Mouse (Mus musculus) retina, postnatal 1 day (tissue): ENCODE measurements around the gene Timm23.
A peak's percentile ranks its signal among the peaks of the same experiment; 100 is the strongest.
"Not testable (repeated sequence)": the region's sequence is repeated elsewhere in the genome, so short reads cannot be mapped to it uniquely, and the experiment has no call there.

ENCODE experiments used
- DNase-seq: peaks from one replicate; pipeline ENCODE4 v3.0.0-alpha.2; 2012

Gene Timm23

GRCm38 (mm10) chr14:32201791-32202451 lies at the start of gene Timm23, which contains the start of gene Parg:
Gene Timm23 (minus strand): TSS chr14:32201898.
Gene Parg (plus strand): TSS chr14:32201949.
- peak; percentile 95 for DNase-seq

DNA sequence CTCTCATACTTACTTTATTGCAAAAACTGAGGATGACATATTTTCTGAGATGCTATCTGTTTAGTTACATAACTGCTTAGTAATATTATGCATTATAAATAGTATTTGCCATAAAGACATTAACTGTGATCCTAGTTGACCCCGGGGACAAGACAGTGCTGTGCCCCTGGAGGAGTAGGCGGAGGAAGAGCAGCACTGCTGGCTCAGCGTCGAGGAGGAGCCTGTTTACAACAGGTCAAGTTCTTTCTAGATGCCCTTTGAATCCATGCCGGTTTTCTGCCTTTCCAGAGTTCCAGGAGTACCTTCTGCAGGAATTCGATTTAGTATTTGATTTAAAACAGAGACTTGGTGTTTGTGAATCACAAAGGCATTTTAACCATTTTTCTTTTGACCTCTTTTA lies 47.9 kb upstream of the Timm23 start:
- no peak for DNase-seq

DNA sequence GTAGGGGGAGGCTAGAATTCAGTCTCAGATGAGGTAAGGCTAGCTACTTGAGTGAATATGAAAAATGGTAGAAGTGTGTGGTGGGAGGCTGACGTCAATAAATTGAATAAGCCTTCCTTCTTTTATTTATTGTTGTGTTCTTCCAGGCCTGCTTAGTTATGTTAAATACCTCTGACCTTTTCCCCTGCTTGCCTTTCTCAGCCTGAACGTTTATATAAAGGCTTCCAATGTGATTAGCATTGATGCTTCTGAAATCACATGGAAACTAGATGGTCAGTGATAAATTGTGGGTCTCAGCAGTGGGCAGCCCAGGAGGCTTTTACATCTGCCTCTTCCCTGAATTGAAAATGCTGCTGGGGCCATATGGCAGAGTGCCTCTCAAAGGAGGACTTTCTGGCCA lies 44.3 kb upstream of the Timm23 start:
- no peak for DNase-seq

GRCm38 (mm10) chr14:32242401-32242800 lies 40.7 kb upstream of the Timm23 start:
- DNase-seq: no peak

DNA sequence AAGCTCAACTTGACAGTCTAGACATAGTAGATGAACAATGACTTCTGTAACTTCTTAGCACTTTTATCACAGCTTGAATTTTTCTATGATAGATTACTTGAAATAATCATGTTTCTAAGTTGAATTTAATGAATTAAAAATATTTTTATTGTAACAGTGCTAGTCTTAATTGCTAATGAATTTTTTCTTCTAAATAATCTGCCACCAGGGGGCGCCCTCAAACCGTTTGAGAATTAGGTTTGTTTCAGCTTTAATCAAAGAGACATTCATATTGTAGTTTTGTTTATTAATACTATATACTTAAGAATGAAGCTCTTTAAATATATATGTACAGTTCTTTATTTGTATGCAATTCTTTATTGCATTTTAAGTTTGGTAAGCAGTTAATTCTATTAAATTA lies 27.3 kb upstream of the Timm23 start:
- peak; percentile 67 for DNase-seq

DNA sequence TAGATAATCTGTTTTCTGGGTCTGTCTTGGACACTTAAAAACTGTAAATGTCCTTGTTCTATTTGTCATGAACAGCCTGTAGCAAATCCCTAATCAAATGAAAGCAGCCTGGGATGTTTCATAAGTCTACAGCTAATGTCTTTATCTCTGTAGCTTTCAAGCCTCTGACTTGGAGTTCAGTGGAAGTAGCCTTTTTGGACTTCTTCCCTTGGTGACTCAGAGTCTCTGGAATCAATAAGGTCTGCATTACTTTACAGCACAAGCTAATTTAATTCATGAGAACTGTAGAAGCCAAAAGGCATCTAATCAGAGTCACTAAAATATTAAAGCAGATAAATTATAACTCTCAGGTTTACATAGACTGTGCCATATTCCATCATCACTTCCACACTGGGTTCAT lies 24.9 kb upstream of the Timm23 start:
- DNase-seq: no peak

DNA sequence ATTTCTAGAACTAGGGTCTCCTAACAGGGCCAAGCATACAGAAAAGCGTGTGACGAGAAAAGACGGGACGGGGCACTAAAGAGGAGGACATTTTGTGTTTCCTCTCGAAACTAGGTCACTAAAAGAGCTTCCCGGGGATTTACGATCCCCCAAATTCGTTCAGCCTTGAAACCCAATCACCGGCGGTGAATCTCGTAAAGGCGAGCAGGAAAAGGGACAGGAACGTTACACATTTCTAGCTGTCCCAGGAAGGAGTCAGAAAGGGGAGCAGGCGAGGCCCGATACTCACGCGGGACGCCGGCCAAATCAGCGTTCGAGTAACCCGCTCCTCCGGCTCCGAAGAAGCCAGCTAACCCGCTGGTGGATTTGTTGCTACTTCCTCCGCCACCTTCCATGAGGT lies 344 bp downstream of the Timm23 start:
- DNase-seq: peak; percentile 56

- DNase-seq: not testable (repeated sequence)
These were observed 8.1 kb downstream of the Timm23 start for GRCm38 (mm10) chr14:32193557-32193956.

DNA sequence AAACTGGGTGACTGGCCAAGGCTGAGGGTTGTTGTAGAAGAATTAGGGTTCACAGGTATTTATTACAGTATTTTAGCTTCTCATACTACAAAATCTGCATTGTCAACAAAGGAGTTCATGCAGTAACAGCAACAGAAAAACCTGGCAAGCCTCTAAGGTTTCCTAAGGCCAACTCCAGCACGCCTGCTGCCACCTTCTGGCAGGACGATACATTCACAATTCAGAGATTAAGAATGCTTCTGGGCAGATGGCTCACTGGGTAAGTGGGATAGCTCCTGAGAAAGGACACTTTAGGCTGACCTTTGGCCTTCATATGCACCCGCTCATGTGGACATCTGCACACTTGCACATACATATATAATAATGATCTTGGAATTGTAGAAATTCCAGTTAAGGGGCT lies 9.3 kb downstream of the Timm23 start:
- peak; percentile 71 for DNase-seq

DNA sequence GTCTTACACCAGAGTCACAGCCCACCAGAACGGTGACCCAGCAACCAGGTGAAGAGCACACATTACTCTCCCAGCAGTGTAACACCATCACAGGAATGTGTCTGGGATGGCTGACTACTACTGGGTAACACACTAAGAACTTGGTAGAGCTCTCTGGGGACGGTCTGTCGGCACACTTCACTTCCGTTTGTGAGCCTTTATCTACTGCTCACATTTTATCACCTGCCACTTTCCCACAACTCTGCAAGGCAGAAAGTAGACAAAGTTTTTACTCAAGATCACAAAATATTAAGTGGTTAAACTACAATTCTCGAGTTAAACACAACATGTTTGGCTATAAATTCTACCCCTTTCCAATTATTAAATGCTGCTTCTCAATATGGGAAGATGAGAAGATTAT lies 9.8 kb downstream of the Timm23 start:
- DNase-seq: no peak

DNA sequence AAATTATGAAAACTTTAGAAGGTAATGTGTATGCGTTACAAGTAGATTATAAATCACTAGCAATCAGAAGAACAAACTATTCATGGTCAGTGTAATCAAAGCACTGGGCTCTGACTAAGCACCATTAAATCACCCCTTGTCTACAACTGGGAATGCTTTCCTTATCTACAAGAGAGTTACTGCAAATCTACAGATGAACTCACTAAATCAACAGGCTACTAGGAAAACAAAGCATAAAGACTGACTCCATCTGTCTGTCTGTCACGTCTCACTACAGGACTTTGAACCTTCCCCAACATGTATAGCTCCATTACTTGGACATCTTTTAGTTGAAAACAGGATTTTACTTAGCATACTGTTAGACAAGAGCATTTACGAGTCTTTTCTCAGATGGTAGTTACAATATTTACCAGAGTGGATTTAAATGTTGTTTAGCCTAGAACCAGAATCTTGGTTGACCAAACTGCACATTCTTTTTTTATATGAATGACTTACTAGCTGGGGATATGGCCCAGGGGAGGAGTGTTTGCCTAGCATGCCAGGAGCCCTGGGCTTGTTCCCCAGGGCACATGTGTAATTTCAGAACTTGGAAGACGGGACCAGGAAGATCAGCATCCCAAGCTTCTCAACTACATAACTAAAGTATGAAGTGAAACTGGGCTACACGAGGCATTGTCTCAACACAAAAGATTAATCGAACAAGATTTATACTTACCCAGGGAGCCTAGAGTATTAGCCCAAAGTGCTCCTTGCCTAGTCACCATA lies 10.9 kb downstream of the Timm23 start:
- DNase-seq: no peak

DNA sequence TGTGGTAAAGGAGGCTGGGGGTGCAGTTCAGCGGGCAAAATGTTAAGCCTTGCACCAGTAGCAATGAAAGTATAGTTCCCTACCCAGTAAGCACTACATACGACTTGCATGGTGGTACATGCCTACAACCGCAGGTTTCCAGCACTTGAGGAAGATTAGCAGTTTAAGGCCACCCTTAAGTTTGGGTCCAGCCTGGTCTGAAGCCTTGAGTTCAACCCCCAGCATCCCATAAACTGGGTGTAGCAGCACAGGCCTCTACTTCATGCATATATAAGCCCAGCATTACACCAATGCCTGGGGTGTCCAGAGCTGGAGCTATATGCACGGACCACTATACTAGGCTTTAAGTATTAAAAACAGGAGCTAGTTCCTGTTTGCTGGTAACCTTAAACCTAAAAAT lies 17.9 kb downstream of the Timm23 start:
- no peak for DNase-seq

- no peak for DNase-seq
These were observed 20.8 kb downstream of the Timm23 start for GRCm38 (mm10) chr14:32180861-32181260.

DNA sequence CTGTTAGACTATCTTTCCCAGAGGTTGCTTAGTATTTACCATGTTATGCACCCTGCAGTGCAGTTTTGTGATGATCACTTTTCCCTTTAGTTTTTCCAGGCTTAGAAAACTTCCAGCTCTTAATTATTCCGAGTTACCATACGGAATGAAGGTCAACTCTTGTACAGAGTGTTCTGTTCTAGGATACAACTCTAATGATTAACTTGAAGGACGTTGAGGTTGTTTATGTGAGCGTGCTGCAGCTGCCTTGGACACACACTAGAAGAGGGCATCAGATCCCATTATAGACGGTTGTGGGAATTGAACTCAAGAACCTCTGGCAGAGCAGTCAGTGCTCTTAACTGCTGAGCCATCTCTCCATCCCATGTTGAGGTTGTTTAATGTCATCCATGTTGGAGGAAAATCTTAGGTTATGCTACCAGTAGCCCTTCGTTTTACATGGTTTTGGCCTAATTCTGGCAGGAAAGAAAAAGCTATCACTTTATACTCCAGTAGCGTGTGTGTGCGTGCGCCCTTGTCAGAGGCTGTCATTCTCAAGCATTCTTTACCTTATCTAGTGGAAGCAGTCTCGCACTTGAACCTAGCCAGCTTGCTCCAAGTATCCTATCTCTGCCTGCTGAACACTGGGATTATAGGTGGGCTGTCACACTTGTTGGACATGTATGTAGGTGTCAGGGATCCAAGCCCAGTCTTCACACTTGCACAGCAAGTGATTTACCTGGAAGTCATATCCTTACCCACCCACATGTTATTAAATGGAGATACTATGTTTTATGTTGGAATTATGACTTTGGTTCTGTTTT lies 22.1 kb downstream of the Timm23 start:
- no peak for DNase-seq

- not testable (repeated sequence) for DNase-seq
These were observed 25.1 kb downstream of the Timm23 start for GRCm38 (mm10) chr14:32176590-32176989.

- no peak for DNase-seq
These were observed 26.4 kb downstream of the Timm23 start for GRCm38 (mm10) chr14:32175310-32175709.

DNA sequence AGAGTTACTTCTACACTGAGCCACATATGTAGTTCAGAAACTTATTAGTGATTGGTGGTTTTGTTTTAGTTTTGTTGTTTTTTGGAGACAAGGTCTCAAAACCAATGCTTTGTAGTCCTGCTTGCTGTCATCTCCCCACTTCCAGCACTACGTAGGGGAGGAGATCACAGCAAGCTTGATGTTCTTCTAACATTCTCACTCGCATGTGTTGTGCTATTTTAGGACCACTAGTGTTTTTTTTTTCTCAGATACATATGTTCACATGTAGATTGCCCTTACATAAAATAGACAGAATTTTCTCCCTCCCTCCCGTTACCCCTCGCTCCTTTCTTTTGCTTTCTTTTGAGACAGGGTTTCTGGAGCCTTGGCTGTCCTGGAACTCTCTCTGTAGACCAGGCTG lies 31.6 kb downstream of the Timm23 start:
- DNase-seq: no peak

GRCm38 (mm10) chr14:32168653-32169231 lies 33.0 kb downstream of the Timm23 start:
- DNase-seq: no peak

DNA sequence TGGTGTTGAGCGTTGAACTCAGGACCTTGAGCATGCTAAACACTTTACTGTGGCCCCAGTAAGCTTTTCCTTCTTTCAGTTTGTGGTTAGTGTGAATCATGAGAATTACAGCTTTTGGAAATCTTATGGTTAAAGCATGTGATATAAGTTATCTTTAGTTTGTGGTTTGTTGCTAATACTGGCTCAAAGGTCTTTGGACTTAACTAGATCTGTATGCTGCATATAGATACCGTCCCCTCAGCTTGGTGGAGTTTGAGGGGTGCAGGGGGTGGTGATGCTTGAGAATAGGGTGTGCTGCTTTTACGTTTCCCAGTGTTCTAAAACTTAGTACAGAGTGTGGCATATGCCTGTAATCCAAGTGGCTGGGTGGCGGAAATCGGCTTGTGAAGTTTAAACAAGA lies 34.4 kb downstream of the Timm23 start:
- DNase-seq: no peak

DNA sequence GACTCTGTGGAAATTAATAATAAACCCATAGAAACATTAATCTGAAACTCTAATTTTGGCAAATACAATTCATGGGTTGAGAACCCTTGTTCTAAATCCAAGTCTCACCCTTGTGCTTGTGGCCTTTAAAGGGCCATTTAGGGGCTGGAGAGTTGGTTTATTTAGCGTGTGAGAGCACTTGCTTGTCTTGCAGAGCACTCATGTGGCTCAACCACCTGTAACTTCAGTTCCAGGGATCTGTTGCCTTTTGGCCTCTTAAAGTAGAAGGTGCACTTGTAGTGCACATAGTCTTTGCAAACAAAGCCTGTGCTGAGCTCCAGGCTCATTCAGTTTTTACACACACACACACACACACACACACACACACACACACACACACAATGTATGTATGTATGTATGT lies 34.9 kb downstream of the Timm23 start:
- no peak for DNase-seq

- DNase-seq: no peak
These were observed 35.6 kb downstream of the Timm23 start for GRCm38 (mm10) chr14:32166062-32166441.

GRCm38 (mm10) chr14:32165278-32166061 lies 36.2 kb downstream of the Timm23 start:
- DNase-seq: peak; percentile 68
